Mouse (Mus musculus) CH12.LX (cell line): ENCODE measurements around the gene Pld2. TPM values are rescaled to one million over a fixed set of nuclear protein-coding genes. Genes with fewer than 3 reads are reported as not detected.

Experiments used
- DNase-seq: peaks from one replicate; pipeline ENCODE4 v3.0.0-alpha.2; 2013; ENCODE audit errors: extremely low read depth
- H3K27ac ChIP-seq: 2 replicates; pipeline ENCODE4 v1.5.1; 2012; ENCODE audit warnings: low read depth, mild to moderate bottlenecking, control low read depth, moderate library complexity; ENCODE audit not compliant: insufficient read depth
- H3K27me3 ChIP-seq: replicated peaks from 2 replicates; pipeline ENCODE3; 2012; ENCODE audit warnings: inconsistent platforms
- H3K36me3 ChIP-seq, 2 experiments: replicated peaks in 1 of 2; 2 replicates each; pipeline versions ENCODE3 to v1.6.1; 2012; ENCODE audit warnings: inconsistent platforms in 1 of 2, low read length in 1 of 2, mild to moderate bottlenecking in 1 of 2, mixed read lengths in 1 of 2, moderate library complexity in 1 of 2; ENCODE audit not compliant: control insufficient read depth in 1 of 2, insufficient read depth in 1 of 2
- H3K4me1 ChIP-seq, 2 experiments: 2 replicates each; pipeline ENCODE4 v1.6.1; 2012; ENCODE audit warnings: inconsistent platforms in 1 of 2, moderate library complexity in 1 of 2; ENCODE audit not compliant: insufficient read depth in 2 of 2, control insufficient read depth in 1 of 2
- H3K4me2 ChIP-seq: 2 replicates; pipeline ENCODE4 v1.6.1; 2012; ENCODE audit warnings: low read depth, mild to moderate bottlenecking, control low read depth; ENCODE audit not compliant: poor library complexity, insufficient read depth, severe bottlenecking
- H3K4me3 ChIP-seq, 3 experiments: fragments of 150-350 bp in 1 of 3; sonication (generic) in 1 of 3; replicated peaks in 1 of 3; 2 replicates each; pipeline versions ENCODE3 to v1.5.1; 2011 to 2012; ENCODE audit warnings: low read depth in 2 of 3, low read length in 2 of 3, mild to moderate bottlenecking in 2 of 3, moderate library complexity in 2 of 3, control low read depth in 1 of 3, improper control_type of control experiment in 1 of 3, inconsistent platforms in 1 of 3, mixed read lengths in 1 of 3; ENCODE audit not compliant: poor library complexity in 1 of 3
- H3K79me2 ChIP-seq: replicated peaks from 2 replicates; pipeline ENCODE4 v1.6.1; 2012; ENCODE audit warnings: mild to moderate bottlenecking, moderate library complexity; ENCODE audit not compliant: control insufficient read depth, poor library complexity, insufficient read depth, severe bottlenecking; ENCODE audit errors: extremely low read depth
- H3K9ac ChIP-seq: 2 replicates; pipeline ENCODE4 v1.6.1; 2012; ENCODE audit warnings: low read depth, mild to moderate bottlenecking, control low read depth, moderate library complexity; ENCODE audit not compliant: insufficient read depth
- H3K9me3 ChIP-seq: replicated peaks from 2 replicates; pipeline ENCODE3; 2012; ENCODE audit warnings: low read length, inconsistent platforms, mixed read lengths
- BHLHE40 ChIP-seq: IDR thresholded peaks from 2 replicates; pipeline ENCODE4 v1.6.1; 2011; ENCODE audit warnings: mild to moderate bottlenecking, low read depth, low read length, improper control_type of control experiment
- CHD2 ChIP-seq: IDR thresholded peaks from 2 replicates; pipeline ENCODE4 v1.6.1; 2011; ENCODE audit warnings: low read length, improper control_type of control experiment
- CTCF ChIP-seq, 2 experiments: IDR thresholded peaks in 1 of 2; conservative IDR thresholded peaks in 1 of 2; 2 replicates each; pipeline ENCODE4 v1.5.1; 2011 to 2012; ENCODE audit warnings: low read depth in 2 of 2, low read length in 2 of 2, improper control_type of control experiment in 1 of 2, inconsistent platforms in 1 of 2, mild to moderate bottlenecking in 1 of 2, moderate library complexity in 1 of 2
- ELF1 ChIP-seq: IDR thresholded peaks from 2 replicates; pipeline ENCODE4 v1.6.1; 2014; ENCODE audit warnings: low read depth, mild to moderate bottlenecking, inconsistent platforms, low read length, improper control_type of control experiment
- ETS1 ChIP-seq: conservative IDR thresholded peaks from 2 replicates; pipeline ENCODE4 v1.6.1; 2012; ENCODE audit warnings: low read depth, mild to moderate bottlenecking, inconsistent platforms, low read length, improper control_type of control experiment, moderate library complexity
- GABPA ChIP-seq: IDR thresholded peaks from 2 replicates; pipeline ENCODE4 v1.6.1; 2012; ENCODE audit warnings: low read depth, low read length, improper control_type of control experiment, inconsistent platforms; ENCODE audit not compliant: insufficient replicate concordance
- HCFC1 ChIP-seq: IDR thresholded peaks from 2 replicates; pipeline ENCODE4 v1.6.1; 2012; ENCODE audit warnings: low read depth, mild to moderate bottlenecking, inconsistent platforms, low read length, improper control_type of control experiment
- IRF4 ChIP-seq: IDR thresholded peaks from 2 replicates; pipeline ENCODE4 v1.6.1; 2014; ENCODE audit warnings: low read depth, mild to moderate bottlenecking, inconsistent platforms, low read length, improper control_type of control experiment
- JUND ChIP-seq: conservative IDR thresholded peaks from 2 replicates; pipeline ENCODE4 v1.6.1; 2011; ENCODE audit warnings: low read depth, low read length, improper control_type of control experiment
- MAX ChIP-seq: IDR thresholded peaks from 2 replicates; pipeline ENCODE4 v1.6.1; 2011; ENCODE audit warnings: low read length, improper control_type of control experiment
- MAZ ChIP-seq: IDR thresholded peaks from 2 replicates; pipeline ENCODE4 v1.6.1; 2012; ENCODE audit warnings: low read depth, mild to moderate bottlenecking, inconsistent platforms, low read length, improper control_type of control experiment, moderate library complexity
- MEF2A ChIP-seq: IDR thresholded peaks from 2 replicates; pipeline ENCODE4 v1.6.1; 2014; ENCODE audit warnings: low read depth, mild to moderate bottlenecking, inconsistent platforms, low read length, improper control_type of control experiment, borderline replicate concordance
- MXI1 ChIP-seq: IDR thresholded peaks from 2 replicates; pipeline ENCODE4 v1.6.1; 2011; ENCODE audit warnings: mild to moderate bottlenecking, low read depth, low read length, improper control_type of control experiment
- NELFE ChIP-seq: IDR thresholded peaks from 2 replicates; pipeline ENCODE4 v1.6.1; 2011; ENCODE audit warnings: low read depth, low read length, improper control_type of control experiment
- NRF1 ChIP-seq: IDR thresholded peaks from 2 replicates; pipeline ENCODE4 v1.6.1; 2014; ENCODE audit warnings: low read depth, mild to moderate bottlenecking, inconsistent platforms, low read length, improper control_type of control experiment, moderate library complexity
- PAX5 ChIP-seq: IDR thresholded peaks from 2 replicates; pipeline ENCODE4 v1.6.1; 2012; ENCODE audit warnings: low read length, inconsistent platforms, mixed read lengths
- POLR2A ChIP-seq: IDR thresholded peaks from 2 replicates; pipeline ENCODE4 v1.6.1; 2011; ENCODE audit warnings: low read depth, mild to moderate bottlenecking, improper control_type of control experiment, low read length
- SIN3A ChIP-seq: IDR thresholded peaks from 2 replicates; pipeline ENCODE4 v1.6.1; 2012; ENCODE audit warnings: low read length, improper control_type of control experiment, inconsistent platforms
- SMC3 ChIP-seq: IDR thresholded peaks from 2 replicates; pipeline ENCODE4 v1.6.1; 2011; ENCODE audit warnings: low read depth, low read length, improper control_type of control experiment
- TCF12 ChIP-seq: IDR thresholded peaks from 2 replicates; pipeline ENCODE4 v1.6.1; 2014; ENCODE audit warnings: low read depth, mild to moderate bottlenecking, inconsistent platforms, low read length, improper control_type of control experiment
- UBTF ChIP-seq: IDR thresholded peaks from 2 replicates; pipeline ENCODE4 v1.6.1; 2012; ENCODE audit warnings: low read depth, mild to moderate bottlenecking, inconsistent platforms, low read length, improper control_type of control experiment, moderate library complexity
- USF1 ChIP-seq: IDR thresholded peaks from 2 replicates; pipeline ENCODE4 v1.6.1; 2014; ENCODE audit warnings: low read depth, mild to moderate bottlenecking, inconsistent platforms, low read length, improper control_type of control experiment
- USF2 ChIP-seq: conservative IDR thresholded peaks from 2 replicates; pipeline ENCODE4 v1.6.1; 2011; ENCODE audit warnings: low read depth, low read length, improper control_type of control experiment
- ZC3H11A ChIP-seq: IDR thresholded peaks from 2 replicates; pipeline ENCODE4 v1.6.1; 2012; ENCODE audit warnings: low read depth, mild to moderate bottlenecking, inconsistent platforms, low read length, improper control_type of control experiment
- ZMIZ1 ChIP-seq: IDR thresholded peaks from 2 replicates; pipeline ENCODE4 v1.6.1; 2012; ENCODE audit warnings: low read depth, mild to moderate bottlenecking, inconsistent platforms, low read length, improper control_type of control experiment
- dilution Hi-C: fragments of 300-500 bp; cut with MboI; formaldehyde crosslinking; loops from 2 replicates; pipeline ENCODE4 v1.14.3; 2020; ENCODE audit warnings: low sequenced_read_pairs; ENCODE audit not compliant: extremely low pct_unique_long_range_greater_than_20kb, extremely low pct_ligation_motif_present
- in situ Hi-C: fragments of 300-500 bp; cut with MboI; formaldehyde crosslinking; loops from 3 replicates; pipeline ENCODE4 v1.14.3; 2019; ENCODE audit warnings: low sequenced_read_pairs, low pct_ligation_motif_present, low pct_unique_long_range_greater_than_20kb, mixed read lengths
- polyA plus RNA-seq: library from polyadenylated mRNA; unstranded; fragments of >175 nt; gene quantifications from 2 replicates; pipeline ENCODE4 v1.2.1, GENCODE M21; 2012; ENCODE audit warnings: low read depth; ENCODE audit not compliant: insufficient read length
- total RNA-seq, 2 experiments: library from RNA; depleted of rRNA; stranded (reverse); fragments of 300-350 nt in 1 of 2; fragments of >200 nt in 1 of 2; gene quantifications; 2 replicates each; pipeline ENCODE4 v1.2.3; 2012 to 2014

The Pld2 gene
- total and polyA plus RNA-seq, 3 experiments = 3.4 to 6.7 (median 4.8) TPM

GRCm38 (mm10) chr11:70561937-70562286 is 22.0 kb downstream of the Pld2 start:
- no peaks in the 10 kb centered on the region for H3K9me3 ChIP-seq
- no peaks in the 10 kb centered on the region for H3K27me3 ChIP-seq
- H3K4me1 ChIP-seq = peaks cover 7 to 41% of the 10 kb centered on the region in 2 experiments; a peak in 3 of 4 replicates
- H3K79me2 ChIP-seq = peaks cover 17% of the 10 kb centered on the region
- no peak overlapping the region for H3K27ac ChIP-seq
- dilution Hi-C loops (no loop called here), in situ Hi-C loops (loop anchor here (5.0 kb wide), 1 partner anchor 35 kb away; the partner anchor contains the start of gene Psmb6)
- DNase-seq = no peak
- TF ChIP-seq CTCF (conservative IDR thresholded peaks at IDR 0.05 in 1 of 2, IDR thresholded peaks at IDR 0.05 in 1 of 2; ENCODE audit: low read depth in 2 of 2, low read length in 2 of 2) (peak in 1 of 2 experiments; percentile 12; a peak in 1 of 4 replicates), MEF2A (0 out of 2 replicates have a peak, but pooled peaks have one; percentile 15), SMC3 (0 out of 2 replicates have a peak, but pooled peaks have one; percentile 7), CHD2 (no peak)
- H3K36me3 ChIP-seq = peaks cover 0 to 32% of the 10 kb centered on the region in 2 experiments
- H3K4me3 ChIP-seq = peak overlapping the region; percentile 82 to 97 (median 91)
- peak overlapping the region; percentile 78; the same call in 1 of the 2 replicates for H3K9ac ChIP-seq
- peak overlapping the region; percentile 72 for H3K4me2 ChIP-seq

- Histone ChIP-seq H3K4me1 (peaks cover 8 to 46% of the 10 kb centered on the region in 2 experiments; a peak in 3 of 4 replicates), H3K27ac (no peak within 1 kb of the TSS), H3K36me3 (peaks cover 0 to 32% of the 10 kb centered on the region in 2 experiments), H3K9me3 (no peaks in the 10 kb centered on the region), H3K9ac (peak within 1 kb of the TSS; percentile 78), H3K4me2 (peak within 1 kb of the TSS; percentile 75), H3K79me2 (peaks cover 17% of the 10 kb centered on the region), H3K4me3 (peak within 1 kb of the TSS; percentile 82 to 97 (median 91)), H3K27me3 (no peaks in the 10 kb centered on the region)
- dilution Hi-C loops = no loop called here
- peak; percentile 88 for DNase-seq
- in situ Hi-C loops = loop anchor here (5.0 kb wide), 1 partner anchor 35 kb away; the partner anchor contains the start of gene Psmb6
- TF ChIP-seq UBTF (0 out of 2 replicates have a peak, but pooled peaks have one; percentile 75), JUND (no peak), BHLHE40 (peak; percentile 64; the same call in 1 of the 2 replicates), USF2 (no peak), GABPA (no peak), MAX (peak; percentile 86), IRF4 (peak; percentile 28; the same call in 1 of the 2 replicates), ZC3H11A (no peak), POLR2A (peak; percentile 76), HCFC1 (no peak), CHD2 (peak; percentile 59; the same call in 1 of the 2 replicates), CTCF (conservative IDR thresholded peaks at IDR 0.05 in 1 of 2, IDR thresholded peaks at IDR 0.05 in 1 of 2; ENCODE audit: low read depth in 2 of 2, low read length in 2 of 2) (peak in 1 of 2 experiments; percentile 42; a peak in 2 of 4 replicates), ELF1 (peak; percentile 32), USF1 (peak; percentile 58), TCF12 (peak; percentile 75; the same call in 1 of the 2 replicates), ZMIZ1 (peak; percentile 6; the same call in 1 of the 2 replicates), SIN3A (peak; percentile 89), NRF1 (peak; percentile 97), ETS1 (no peak), MXI1 (peak; percentile 97), NELFE (peak; percentile 89), MEF2A (peak; percentile 54; the same call in 1 of the 2 replicates), MAZ (peak; percentile 75; the same call in 1 of the 2 replicates), PAX5 (no peak)
Measured at GRCm38 (mm10) chr11:70562287-70562994, 22.6 kb downstream of the Pld2 start, which contains the start of gene Mink1. Mink1 (plus strand) TSS chr11:70562881.
